Mouse (Mus musculus) CH12.LX (cell line): Measurements from ENCODE around the gene Zfp605. TPM values are rescaled to one million over a fixed set of nuclear protein-coding genes. Genes with fewer than 3 reads are reported as not detected.

Experiments used
- DNase-seq: peaks from one replicate; pipeline ENCODE4 v3.0.0-alpha.2; 2013; ENCODE audit errors: extremely low read depth
- H3K27ac ChIP-seq: 2 replicates; pipeline ENCODE4 v1.5.1; 2012; ENCODE audit warnings: low read depth, mild to moderate bottlenecking, control low read depth, moderate library complexity; ENCODE audit not compliant: insufficient read depth
- H3K27me3 ChIP-seq: replicated peaks from 2 replicates; pipeline ENCODE3; 2012; ENCODE audit warnings: inconsistent platforms
- H3K36me3 ChIP-seq, 2 experiments: replicated peaks in 1 of 2; 2 replicates each; pipeline versions ENCODE3 to v1.6.1; 2012; ENCODE audit warnings: inconsistent platforms in 1 of 2, low read length in 1 of 2, mild to moderate bottlenecking in 1 of 2, mixed read lengths in 1 of 2, moderate library complexity in 1 of 2; ENCODE audit not compliant: control insufficient read depth in 1 of 2, insufficient read depth in 1 of 2
- H3K4me1 ChIP-seq, 2 experiments: 2 replicates each; pipeline ENCODE4 v1.6.1; 2012; ENCODE audit warnings: inconsistent platforms in 1 of 2, moderate library complexity in 1 of 2; ENCODE audit not compliant: insufficient read depth in 2 of 2, control insufficient read depth in 1 of 2
- H3K4me2 ChIP-seq: 2 replicates; pipeline ENCODE4 v1.6.1; 2012; ENCODE audit warnings: low read depth, mild to moderate bottlenecking, control low read depth; ENCODE audit not compliant: poor library complexity, insufficient read depth, severe bottlenecking
- H3K4me3 ChIP-seq, 3 experiments: fragments of 150-350 bp in 1 of 3; sonication (generic) in 1 of 3; replicated peaks in 1 of 3; 2 replicates each; pipeline versions ENCODE3 to v1.5.1; 2011 to 2012; ENCODE audit warnings: low read depth in 2 of 3, low read length in 2 of 3, mild to moderate bottlenecking in 2 of 3, moderate library complexity in 2 of 3, control low read depth in 1 of 3, improper control_type of control experiment in 1 of 3, inconsistent platforms in 1 of 3, mixed read lengths in 1 of 3; ENCODE audit not compliant: poor library complexity in 1 of 3
- H3K79me2 ChIP-seq: replicated peaks from 2 replicates; pipeline ENCODE4 v1.6.1; 2012; ENCODE audit warnings: mild to moderate bottlenecking, moderate library complexity; ENCODE audit not compliant: control insufficient read depth, poor library complexity, insufficient read depth, severe bottlenecking; ENCODE audit errors: extremely low read depth
- H3K9ac ChIP-seq: 2 replicates; pipeline ENCODE4 v1.6.1; 2012; ENCODE audit warnings: low read depth, mild to moderate bottlenecking, control low read depth, moderate library complexity; ENCODE audit not compliant: insufficient read depth
- H3K9me3 ChIP-seq: replicated peaks from 2 replicates; pipeline ENCODE3; 2012; ENCODE audit warnings: low read length, inconsistent platforms, mixed read lengths
- E2F4 ChIP-seq: IDR thresholded peaks from 2 replicates; pipeline ENCODE4 v1.6.1; 2011; ENCODE audit warnings: low read depth, low read length, improper control_type of control experiment; ENCODE audit not compliant: insufficient replicate concordance
- HCFC1 ChIP-seq: IDR thresholded peaks from 2 replicates; pipeline ENCODE4 v1.6.1; 2012; ENCODE audit warnings: low read depth, mild to moderate bottlenecking, inconsistent platforms, low read length, improper control_type of control experiment
- JUND ChIP-seq: conservative IDR thresholded peaks from 2 replicates; pipeline ENCODE4 v1.6.1; 2011; ENCODE audit warnings: low read depth, low read length, improper control_type of control experiment
- MAZ ChIP-seq: IDR thresholded peaks from 2 replicates; pipeline ENCODE4 v1.6.1; 2012; ENCODE audit warnings: low read depth, mild to moderate bottlenecking, inconsistent platforms, low read length, improper control_type of control experiment, moderate library complexity
- NELFE ChIP-seq: IDR thresholded peaks from 2 replicates; pipeline ENCODE4 v1.6.1; 2011; ENCODE audit warnings: low read depth, low read length, improper control_type of control experiment
- PAX5 ChIP-seq: IDR thresholded peaks from 2 replicates; pipeline ENCODE4 v1.6.1; 2012; ENCODE audit warnings: low read length, inconsistent platforms, mixed read lengths
- POLR2A ChIP-seq: IDR thresholded peaks from 2 replicates; pipeline ENCODE4 v1.6.1; 2011; ENCODE audit warnings: low read depth, mild to moderate bottlenecking, improper control_type of control experiment, low read length
- RAD21 ChIP-seq: IDR thresholded peaks from 2 replicates; pipeline ENCODE4 v1.6.1; 2011; ENCODE audit warnings: low read depth, mild to moderate bottlenecking, low read length, improper control_type of control experiment, moderate library complexity
- RCOR1 ChIP-seq: conservative IDR thresholded peaks from 2 replicates; pipeline ENCODE4 v1.6.1; 2012; ENCODE audit warnings: low read depth, mild to moderate bottlenecking, inconsistent platforms, low read length, improper control_type of control experiment
- TCF12 ChIP-seq: IDR thresholded peaks from 2 replicates; pipeline ENCODE4 v1.6.1; 2014; ENCODE audit warnings: low read depth, mild to moderate bottlenecking, inconsistent platforms, low read length, improper control_type of control experiment
- USF2 ChIP-seq: conservative IDR thresholded peaks from 2 replicates; pipeline ENCODE4 v1.6.1; 2011; ENCODE audit warnings: low read depth, low read length, improper control_type of control experiment
- ZC3H11A ChIP-seq: IDR thresholded peaks from 2 replicates; pipeline ENCODE4 v1.6.1; 2012; ENCODE audit warnings: low read depth, mild to moderate bottlenecking, inconsistent platforms, low read length, improper control_type of control experiment
- ZKSCAN1 ChIP-seq: IDR thresholded peaks from 2 replicates; pipeline ENCODE4 v1.6.1; 2012; ENCODE audit warnings: low read depth, inconsistent platforms, low read length, improper control_type of control experiment, borderline replicate concordance
- ZMIZ1 ChIP-seq: IDR thresholded peaks from 2 replicates; pipeline ENCODE4 v1.6.1; 2012; ENCODE audit warnings: low read depth, mild to moderate bottlenecking, inconsistent platforms, low read length, improper control_type of control experiment
- ZNF384 ChIP-seq: IDR thresholded peaks from 2 replicates; pipeline ENCODE4 v1.6.1; 2012; ENCODE audit warnings: low read depth, low read length, improper control_type of control experiment, inconsistent platforms
- dilution Hi-C: fragments of 300-500 bp; cut with MboI; formaldehyde crosslinking; loops from 2 replicates; pipeline ENCODE4 v1.14.3; 2020; ENCODE audit warnings: low sequenced_read_pairs; ENCODE audit not compliant: extremely low pct_unique_long_range_greater_than_20kb, extremely low pct_ligation_motif_present
- in situ Hi-C: fragments of 300-500 bp; cut with MboI; formaldehyde crosslinking; loops from 3 replicates; pipeline ENCODE4 v1.14.3; 2019; ENCODE audit warnings: low sequenced_read_pairs, low pct_ligation_motif_present, low pct_unique_long_range_greater_than_20kb, mixed read lengths
- polyA plus RNA-seq: library from polyadenylated mRNA; unstranded; fragments of >175 nt; gene quantifications from 2 replicates; pipeline ENCODE4 v1.2.1, GENCODE M21; 2012; ENCODE audit warnings: low read depth; ENCODE audit not compliant: insufficient read length
- total RNA-seq, 2 experiments: library from RNA; depleted of rRNA; stranded (reverse); fragments of 300-350 nt in 1 of 2; fragments of >200 nt in 1 of 2; gene quantifications; 2 replicates each; pipeline ENCODE4 v1.2.3; 2012 to 2014

Zfp605 gene
- total and polyA plus RNA-seq, 3 experiments, result 3.9 to 5.9 (median 5.3) TPM

GRCm38 (mm10) chr5:110099656-110100580, 10.0 kb upstream of the Zfp605 start, which contains the start of gene Plcxd1:
Gene Plcxd1, plus strand, starts transcription at chr5:110099969.
- Histone ChIP-seq H3K9ac (no peak within 1 kb of the TSS), H3K27ac (no peak within 1 kb of the TSS), H3K36me3 (peaks cover 29 to 34% of the 10 kb centered on the region in 2 experiments), H3K79me2 (no peaks in the 10 kb centered on the region), H3K4me1 (peaks cover 7 to 10% of the 10 kb centered on the region in 2 experiments; a peak in 3 of 4 replicates), H3K9me3 (peaks cover 10% of the 10 kb centered on the region), H3K27me3 (no peaks in the 10 kb centered on the region), H3K4me3 (no peak within 1 kb of the TSS), H3K4me2 (no peak within 1 kb of the TSS)
- in situ Hi-C loops (no loop called here), dilution Hi-C loops (no loop called here)
- no peak for TF ChIP-seq MAZ
- TF ChIP-seq POLR2A, result no peak
- TF ChIP-seq JUND, result no peak
- TF ChIP-seq ZNF384, result no peak
- no peak for TF ChIP-seq ZMIZ1
- no peak for DNase-seq

- in situ Hi-C loops, result no loop called here
- peaks cover 5% of the 10 kb centered on the region; the same call in 1 of the 2 replicates for H3K79me2 ChIP-seq
- no peak for DNase-seq
- no peak overlapping the region for H3K27ac ChIP-seq
- TF ChIP-seq NELFE (no peak), TCF12 (0 out of 2 replicates have a peak, but pooled peaks have one; percentile 19), ZC3H11A (no peak)
- H3K4me2 ChIP-seq, result no peak overlapping the region
- dilution Hi-C loops, result no loop called here
- H3K4me1 ChIP-seq, result peaks cover 14 to 17% of the 10 kb centered on the region in 2 experiments
- peaks cover 40 to 46% of the 10 kb centered on the region in 2 experiments for H3K36me3 ChIP-seq
- no peak overlapping the region for H3K9ac ChIP-seq
- no peaks in the 10 kb centered on the region for H3K27me3 ChIP-seq
- H3K9me3 ChIP-seq, result peaks cover 10% of the 10 kb centered on the region
- no peak overlapping the region for H3K4me3 ChIP-seq
These were observed 8.8 kb upstream of the Zfp605 start for GRCm38 (mm10) chr5:110100921-110101631.

DNA sequence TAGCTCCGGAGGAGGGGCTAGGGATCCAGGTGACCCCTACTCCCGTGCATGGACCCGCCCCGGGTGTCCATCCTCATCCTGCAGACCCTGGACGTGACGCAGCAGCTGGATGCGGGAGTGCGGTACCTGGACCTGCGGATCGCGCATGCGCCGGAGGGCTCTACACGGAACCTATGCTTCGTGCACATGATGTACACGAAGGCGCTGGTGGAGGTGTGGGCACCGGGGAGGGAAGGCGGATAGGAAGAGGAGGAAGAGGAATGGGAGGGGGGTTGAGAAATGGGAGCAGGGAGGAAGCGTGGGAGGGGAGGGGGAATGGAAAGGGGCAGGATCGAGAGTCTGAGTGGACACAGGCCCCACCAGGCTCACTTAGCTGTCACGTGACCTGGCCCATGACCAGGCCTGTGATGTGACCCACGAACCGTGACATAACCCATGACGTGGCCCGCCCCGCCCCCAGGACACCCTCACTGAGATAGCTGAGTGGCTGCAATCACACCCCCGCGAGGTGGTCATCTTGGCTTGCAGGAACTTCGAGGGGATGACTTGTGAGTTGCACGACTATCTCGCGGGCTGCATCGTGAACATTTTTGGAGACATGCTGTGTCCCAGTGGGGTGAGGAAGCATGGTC, 8.1 kb upstream of the Zfp605 start:
- Histone ChIP-seq H3K36me3 (peaks cover 48 to 53% of the 10 kb centered on the region in 2 experiments), H3K4me1 (peaks cover 22 to 24% of the 10 kb centered on the region in 2 experiments)
- TF ChIP-seq POLR2A, result no peak
- TF ChIP-seq RAD21, result no peak
- no peak for TF ChIP-seq HCFC1
- no peak for TF ChIP-seq E2F4
- TF ChIP-seq TCF12, result no peak
- TF ChIP-seq ZC3H11A, result no peak
- TF ChIP-seq JUND, result no peak
- no peak for TF ChIP-seq RCOR1
- no peak for TF ChIP-seq USF2
- no peak for TF ChIP-seq ZKSCAN1
- no peak for TF ChIP-seq PAX5

More for the DNA sequence above, 8.1 kb upstream of the Zfp605 start:
- Histone ChIP-seq H3K27ac (no peak overlapping the region), H3K4me3 (no peak overlapping the region), H3K79me2 (peaks cover 12% of the 10 kb centered on the region; the same call in 1 of the 2 replicates), H3K4me2 (no peak overlapping the region), H3K9me3 (peaks cover 10% of the 10 kb centered on the region), H3K27me3 (no peaks in the 10 kb centered on the region), H3K9ac (no peak overlapping the region)
- in situ Hi-C loops, result no loop called here
- dilution Hi-C loops, result no loop called here
- no peak for DNase-seq
